Mouse (Mus musculus): ENCODE data around the gene Mrpl19.
A peak's percentile ranks its signal among the peaks of the same experiment; 100 is the strongest.

Mrpl19 gene

DNA sequence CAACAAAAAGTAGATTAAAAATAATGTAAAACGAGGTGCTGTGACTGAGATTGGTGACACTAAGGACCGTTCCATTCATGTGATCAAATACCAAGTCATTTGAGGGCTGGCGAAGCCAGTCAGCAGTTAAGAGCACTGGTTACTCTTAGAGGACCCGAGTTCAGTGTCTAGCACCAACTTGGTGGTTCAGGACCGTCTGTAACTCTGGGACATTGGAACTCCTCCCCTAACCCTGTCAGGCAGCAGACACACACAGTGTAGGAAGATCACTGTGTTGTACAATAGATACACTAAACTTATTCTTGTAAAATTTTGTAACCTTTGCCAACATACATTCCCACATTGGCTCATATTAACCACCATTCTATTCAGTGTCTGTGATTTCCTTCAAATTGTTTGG, 41.5 kb downstream of the Mrpl19 start:
- DNase-seq = peak; percentile 3

DNA sequence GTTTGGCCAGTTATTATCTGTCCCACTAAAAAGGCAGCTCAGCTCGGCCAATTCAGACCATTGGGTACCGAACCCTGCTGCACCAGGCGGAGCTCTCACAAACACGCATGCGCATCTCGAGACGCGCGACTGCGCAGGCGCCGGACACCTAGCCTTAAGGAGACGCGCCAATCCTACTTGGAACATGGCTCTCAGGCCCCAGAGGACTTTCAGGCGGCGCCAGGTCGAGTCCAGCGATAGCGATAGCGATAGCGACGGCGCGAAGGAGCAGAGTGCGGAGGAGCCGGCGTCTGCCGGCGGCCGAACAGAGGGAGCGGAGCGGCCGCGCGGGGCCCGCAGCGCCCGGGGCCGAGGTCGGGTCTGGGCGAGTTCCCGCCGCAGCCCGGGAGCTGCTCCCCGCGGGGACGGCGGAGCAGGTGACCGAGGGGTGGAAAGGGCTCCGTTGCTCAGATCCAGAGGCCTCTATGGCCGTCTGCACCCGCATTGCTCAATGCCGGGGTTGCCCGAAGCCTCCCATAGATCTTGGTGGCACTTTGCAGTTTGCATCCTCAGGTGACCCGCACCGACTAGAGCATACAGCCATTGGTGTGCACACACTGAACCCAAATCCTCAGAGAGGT, 42.1 kb downstream of the Mrpl19 start, which contains the start of gene Gcfc2:
TSS of gene Gcfc2 (plus strand) at position 147 of the 620 bp plus-strand sequence.
- DNase-seq = peak; percentile 95

DNA sequence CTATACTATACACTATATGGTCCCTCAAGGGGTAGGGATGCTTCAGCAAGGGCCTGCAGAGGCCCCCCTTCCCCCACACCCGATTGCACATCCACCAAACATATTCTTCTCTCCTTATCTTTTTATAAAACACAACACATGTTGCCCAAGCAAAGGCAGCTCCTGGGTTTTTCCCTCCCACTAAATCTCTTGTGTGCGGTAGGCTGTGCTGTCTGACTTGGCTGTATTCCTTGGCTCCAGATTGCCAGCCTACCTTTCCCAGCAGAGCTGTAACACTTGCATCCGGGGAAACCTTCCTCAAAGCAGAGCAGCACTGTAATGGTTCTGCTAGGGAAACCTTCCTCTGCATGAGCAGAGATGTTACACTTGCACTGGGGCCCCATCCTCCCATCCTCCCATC, 53.6 kb downstream of the Mrpl19 start:
- no peak for DNase-seq

DNA sequence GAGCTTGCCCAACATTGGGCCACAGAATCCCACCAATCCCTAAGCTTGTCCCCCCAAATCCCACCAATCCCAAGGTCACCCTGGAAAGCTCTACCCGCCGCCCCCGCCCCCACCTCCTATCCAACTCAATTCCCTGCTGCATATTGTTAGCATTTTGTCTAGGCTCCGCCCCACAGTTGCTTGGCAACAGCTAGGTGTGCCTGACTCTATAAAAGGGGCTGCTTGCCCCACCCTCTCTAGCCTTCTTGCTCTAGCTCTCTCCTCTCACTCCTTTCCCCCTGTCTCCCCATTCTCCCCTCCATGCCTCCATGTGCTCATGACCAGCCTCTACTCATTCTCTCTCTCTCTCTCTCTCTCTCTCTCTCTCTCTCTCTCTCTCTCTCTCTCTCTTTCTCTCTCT, 54.0 kb downstream of the Mrpl19 start:
- no peak for DNase-seq

DNA sequence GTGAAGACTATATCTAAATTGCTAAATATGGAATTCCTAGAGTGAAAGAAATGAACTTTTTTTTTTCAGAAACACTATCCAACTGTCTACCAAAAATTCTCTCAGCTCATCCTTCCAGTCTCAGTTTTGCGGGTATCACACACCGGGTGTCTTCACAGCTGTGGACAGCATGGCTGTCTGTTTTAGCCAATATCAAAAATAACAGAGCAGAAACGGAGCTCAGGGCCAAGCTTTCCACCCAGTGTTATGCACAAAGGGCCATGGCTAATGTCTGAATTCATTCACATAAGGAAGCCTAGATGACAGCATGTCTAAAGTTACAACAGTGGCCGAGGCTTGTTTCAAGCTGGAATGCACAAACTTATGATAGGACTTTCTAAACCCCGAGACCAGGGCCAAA, 54.5 kb downstream of the Mrpl19 start:
- no peak for DNase-seq

DNA sequence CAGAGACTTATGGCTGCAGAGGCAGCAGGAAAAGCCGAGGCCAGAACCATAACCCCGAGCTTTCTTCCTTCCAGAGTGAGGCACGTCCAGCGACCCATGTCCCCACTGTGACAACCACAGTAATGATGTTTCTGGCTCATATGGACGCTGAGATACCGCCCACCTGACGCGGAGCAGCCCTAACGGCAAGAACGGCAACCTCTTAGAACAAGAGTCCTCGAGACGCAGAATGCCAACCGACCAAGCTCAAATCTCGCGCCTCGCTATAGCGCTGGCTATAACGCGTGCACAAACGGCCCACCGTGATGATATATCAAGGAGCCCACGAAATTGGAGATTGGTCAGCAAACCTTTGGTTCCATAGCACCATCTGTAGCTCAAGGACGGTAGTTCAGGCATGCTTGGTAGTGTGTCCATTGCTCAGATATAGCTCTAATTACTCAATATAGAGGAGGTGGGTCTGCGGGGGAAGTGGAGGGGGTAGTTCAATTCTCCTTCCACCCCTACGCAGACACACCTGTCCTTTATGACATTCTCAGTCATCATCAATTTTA, 55.4 kb downstream of the Mrpl19 start:
- DNase-seq = no peak

All from kidney, adult 18-20 months (tissue).